Mouse (Mus musculus) lung, embryonic 15.5 days (tissue): ENCODE data around the gene Plekha6. TPM values are rescaled to one million over a fixed set of nuclear protein-coding genes. Genes with fewer than 3 reads are reported as not detected.

Experiments
- ATAC-seq: fragments of 200-750 bp; cut with Nextera tagmentation; 2 replicates; pipeline ENCODE4 v1.8.0; 2017; ENCODE audit warnings: moderate number of reproducible peaks, borderline replicate concordance; ENCODE audit not compliant: low FRiP score, low TSS enrichment; ENCODE audit errors: extremely low read depth
- H3K27ac ChIP-seq: fragments of 300-500 bp; sonication (generic); 2 replicates; pipeline ENCODE4 v1.5.1; 2015; ENCODE audit warnings: moderate library complexity, mild to moderate bottlenecking, inconsistent platforms
- H3K27me3 ChIP-seq: fragments of 300-500 bp; sonication (generic); 2 replicates; pipeline ENCODE4 v1.6.1; 2015; ENCODE audit warnings: inconsistent platforms
- H3K36me3 ChIP-seq: fragments of 300-500 bp; sonication (generic); 2 replicates; pipeline ENCODE4 v1.6.1; 2015; ENCODE audit warnings: inconsistent platforms
- H3K4me1 ChIP-seq: fragments of 300-500 bp; sonication (generic); 2 replicates; pipeline ENCODE4 v1.6.1; 2015; ENCODE audit warnings: inconsistent platforms
- H3K4me2 ChIP-seq: fragments of 300-500 bp; sonication (generic); 2 replicates; pipeline ENCODE4 v1.6.1; 2015; ENCODE audit warnings: inconsistent platforms, mild to moderate bottlenecking, moderate library complexity
- H3K4me3 ChIP-seq: fragments of 300-500 bp; sonication (generic); 2 replicates; pipeline ENCODE4 v1.5.1; 2015; ENCODE audit warnings: mild to moderate bottlenecking, inconsistent platforms
- H3K9ac ChIP-seq: fragments of 300-500 bp; sonication (generic); 2 replicates; pipeline ENCODE4 v1.6.1; 2015; ENCODE audit warnings: inconsistent platforms
- H3K9me3 ChIP-seq: fragments of 300-500 bp; sonication (generic); 2 replicates; pipeline ENCODE4 v1.6.1; 2016; ENCODE audit warnings: inconsistent platforms
- WGBS: fragments of 180-500 bp; shearing (Covaris S2); methylation state at CpG from one replicate; pipeline ENCODE4 v1.1.7; 2015; 5-methylcytosine and 5-hydroxymethylcytosine counted together
- polyA plus RNA-seq: library from polyadenylated mRNA; unstranded; fragments of >200 nt; fragmentation: Nextera tagmentation; extraction: Ambion mirVana; gene quantifications from 2 replicates; pipeline ENCODE4 v1.2.1, GENCODE M21; 2015

Gene Plekha6
- polyA plus RNA-seq, 1 experiment from 2014 or later = 7.6 TPM

DNA sequence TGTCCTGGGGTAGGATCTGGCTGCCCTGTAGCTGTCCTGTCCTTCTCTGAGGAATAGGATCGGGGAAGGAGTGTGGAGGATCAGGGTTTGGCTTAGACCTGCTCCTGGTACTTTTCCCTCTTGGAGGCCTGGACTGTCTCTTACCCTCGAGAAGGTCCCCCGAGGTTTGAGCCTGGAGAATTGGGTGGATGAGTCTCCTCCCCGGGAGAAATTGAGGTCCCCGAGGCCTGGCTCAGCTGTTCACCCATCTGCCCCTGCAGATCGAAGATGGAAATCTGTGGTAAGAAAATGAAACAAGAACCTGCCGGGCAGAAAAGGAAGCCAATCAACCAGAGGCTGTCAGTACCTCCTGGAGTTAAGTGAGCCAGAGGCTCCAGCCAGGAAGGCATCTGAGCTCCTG, 45.5 kb downstream of the Plekha6 start:
- H3K4me2 ChIP-seq = no peak overlapping the region
- no peak overlapping the region for H3K9ac ChIP-seq
- WGBS = 54% methylated on average over 7 of the region's 7 CpGs
- no peak overlapping the region for H3K27ac ChIP-seq
- H3K4me3 ChIP-seq = no peak overlapping the region
- no peaks in the 10 kb centered on the region for H3K36me3 ChIP-seq
- peaks cover 8% of the 10 kb centered on the region for H3K4me1 ChIP-seq
- no peaks in the 10 kb centered on the region for H3K9me3 ChIP-seq
- no peak for ATAC-seq
- 0 out of 2 replicates have a peak, but pooled peaks cover 5% of the 10 kb centered on the region for H3K27me3 ChIP-seq

DNA sequence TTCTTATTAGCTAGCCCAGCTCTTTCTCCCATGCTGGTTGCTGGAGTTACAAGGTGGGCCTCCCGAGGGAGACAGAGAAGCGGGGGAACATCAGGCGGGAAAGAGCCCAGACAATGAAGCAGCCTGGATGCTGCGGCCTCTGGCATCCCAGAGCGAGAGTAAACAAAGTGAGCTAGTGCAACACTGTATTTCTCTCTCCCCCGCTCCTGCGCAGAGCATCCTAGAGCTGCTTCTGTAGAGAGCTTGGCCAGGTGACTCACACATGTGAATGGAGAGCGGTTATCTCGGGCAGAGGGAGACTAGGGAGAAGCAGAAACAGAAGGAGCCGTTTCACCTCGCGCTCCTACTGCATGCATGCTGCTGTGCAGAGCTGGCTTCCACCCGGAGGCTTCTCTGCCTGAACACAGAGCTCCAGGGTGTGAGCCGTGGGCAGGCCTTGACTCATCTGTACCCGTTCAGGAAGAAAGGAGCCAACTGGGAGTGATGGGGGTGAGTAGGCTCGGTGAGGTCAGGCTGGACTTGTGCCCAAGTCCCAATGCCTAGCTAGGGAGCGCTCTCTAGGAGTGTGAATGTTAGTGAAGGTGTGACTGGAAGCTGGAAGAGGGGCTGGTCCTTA, 46.0 kb downstream of the Plekha6 start:
- H3K4me3 ChIP-seq = no peak overlapping the region
- H3K27me3 ChIP-seq = peaks cover 5% of the 10 kb centered on the region; the same call in 1 of the 2 replicates
- no peak overlapping the region for H3K9ac ChIP-seq
- no peaks in the 10 kb centered on the region for H3K9me3 ChIP-seq
- peaks cover 4% of the 10 kb centered on the region; the same call in 1 of the 2 replicates for H3K4me1 ChIP-seq
- WGBS = 35% methylated on average over 17 of the region's 17 CpGs
- ATAC-seq = peak; percentile 32; the same call in 1 of the 2 replicates
- H3K4me2 ChIP-seq = no peak overlapping the region
- H3K27ac ChIP-seq = no peak overlapping the region
- H3K36me3 ChIP-seq = no peaks in the 10 kb centered on the region

DNA sequence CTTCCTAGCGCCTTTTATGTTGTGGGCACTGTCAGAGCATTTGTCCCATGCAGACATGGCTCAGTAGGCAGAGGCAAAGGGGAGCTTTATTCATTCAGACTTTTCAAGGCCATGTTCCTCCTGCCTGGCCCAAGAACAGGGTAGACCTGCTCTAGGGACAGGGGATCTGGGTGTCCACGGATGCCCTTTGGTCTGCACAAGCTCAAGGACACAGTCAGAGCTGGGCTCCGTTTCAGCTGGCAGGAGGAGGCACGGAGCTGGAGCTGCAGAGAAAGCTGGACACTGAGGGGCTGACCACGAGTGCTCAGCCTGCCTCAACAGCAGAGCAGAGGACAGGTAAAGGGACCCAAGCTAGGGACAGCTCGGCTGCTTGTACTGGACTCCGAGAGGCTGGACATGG, 46.8 kb downstream of the Plekha6 start:
- ATAC-seq = no peak
- Histone ChIP-seq H3K4me2 (no peak overlapping the region), H3K9me3 (no peaks in the 10 kb centered on the region), H3K4me3 (no peak overlapping the region), H3K36me3 (no peaks in the 10 kb centered on the region), H3K27ac (no peak overlapping the region), H3K4me1 (0 out of 2 replicates have a peak, but pooled peaks cover 4% of the 10 kb centered on the region), H3K27me3 (peaks cover 5% of the 10 kb centered on the region; the same call in 1 of the 2 replicates), H3K9ac (no peak overlapping the region)
- 76% methylated on average over 7 of the region's 7 CpGs for WGBS

DNA sequence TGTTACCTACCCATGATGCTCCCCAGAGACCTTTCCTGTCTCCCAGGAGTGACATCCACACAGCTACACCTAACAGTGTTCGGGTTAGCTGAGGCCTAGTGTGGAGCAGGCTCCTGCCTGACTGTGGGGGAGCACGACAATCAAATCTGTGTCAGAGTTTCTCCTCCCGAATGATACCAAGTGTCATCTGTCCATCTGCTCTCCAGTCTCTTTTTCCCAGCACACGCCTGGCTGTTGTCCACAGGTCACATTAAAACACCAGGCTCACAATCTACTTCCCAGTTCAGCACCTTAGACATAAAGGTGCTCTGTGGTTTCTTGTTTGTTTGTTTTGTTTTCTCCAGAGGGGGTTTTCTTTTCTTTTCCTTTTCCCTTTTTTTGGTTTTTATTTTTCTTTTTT, 48.3 kb downstream of the Plekha6 start:
- no peak overlapping the region for H3K4me2 ChIP-seq
- ATAC-seq = no peak
- 79% methylated on average over 4 of the region's 4 CpGs for WGBS
- no peak overlapping the region for H3K4me3 ChIP-seq
- H3K27ac ChIP-seq = no peak overlapping the region
- no peak overlapping the region for H3K9ac ChIP-seq
- 0 out of 2 replicates have a peak, but pooled peaks cover 4% of the 10 kb centered on the region for H3K4me1 ChIP-seq
- no peaks in the 10 kb centered on the region for H3K36me3 ChIP-seq
- H3K9me3 ChIP-seq = no peaks in the 10 kb centered on the region
- peaks cover 5% of the 10 kb centered on the region; the same call in 1 of the 2 replicates for H3K27me3 ChIP-seq

DNA sequence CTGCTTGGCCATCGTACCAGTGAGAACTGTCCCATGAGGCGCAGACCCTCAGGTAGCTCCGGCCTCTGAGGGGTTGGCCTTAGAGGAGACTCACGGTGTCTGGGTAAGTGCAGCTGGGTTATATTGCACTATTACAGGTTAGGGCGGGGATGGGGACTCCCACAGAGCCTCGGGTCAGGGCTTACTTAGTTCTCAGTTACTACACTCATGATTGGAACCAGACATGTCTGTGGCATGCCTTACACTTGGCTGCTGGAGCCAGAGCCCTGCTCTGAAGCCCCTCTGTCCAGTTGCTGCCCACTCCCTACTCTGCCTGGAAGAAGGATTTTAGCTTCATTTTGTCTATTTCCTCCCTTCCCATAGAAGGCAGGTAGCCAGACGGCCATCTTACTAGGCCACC, 49.1 kb downstream of the Plekha6 start:
- no peak for ATAC-seq
- Histone ChIP-seq H3K4me2 (no peak overlapping the region), H3K9ac (no peak overlapping the region), H3K4me3 (no peak overlapping the region), H3K9me3 (no peaks in the 10 kb centered on the region), H3K27me3 (peaks cover 5% of the 10 kb centered on the region; the same call in 1 of the 2 replicates), H3K4me1 (peaks cover 9% of the 10 kb centered on the region), H3K36me3 (no peaks in the 10 kb centered on the region), H3K27ac (no peak overlapping the region)
- WGBS = 74% methylated on average over 7 of the region's 7 CpGs

DNA sequence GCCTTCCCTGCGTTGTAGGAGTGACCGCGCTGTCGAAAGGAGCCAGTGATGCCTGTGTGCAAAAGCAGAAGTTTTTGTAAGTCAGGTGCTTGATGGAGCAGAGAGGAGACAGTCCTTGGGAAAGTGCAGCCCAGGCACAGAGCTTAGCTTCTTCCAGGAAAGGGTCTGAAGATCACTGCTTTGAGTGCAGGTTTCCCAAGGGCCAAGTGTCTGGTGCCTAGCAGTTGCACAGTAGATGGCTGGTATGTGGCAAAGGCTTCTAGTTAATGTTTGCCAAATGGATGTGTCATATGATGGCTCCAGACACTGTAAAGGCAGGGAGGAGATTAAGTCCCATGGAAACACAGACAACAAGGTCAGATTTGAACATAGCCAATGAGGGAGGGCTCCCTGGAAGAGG, 49.9 kb downstream of the Plekha6 start:
- no peaks in the 10 kb centered on the region for H3K9me3 ChIP-seq
- peaks cover 9% of the 10 kb centered on the region for H3K4me1 ChIP-seq
- no peak overlapping the region for H3K9ac ChIP-seq
- H3K4me2 ChIP-seq = no peak overlapping the region
- H3K27me3 ChIP-seq = peaks cover 5% of the 10 kb centered on the region; the same call in 1 of the 2 replicates
- ATAC-seq = no peak
- no peaks in the 10 kb centered on the region for H3K36me3 ChIP-seq
- no peak overlapping the region for H3K27ac ChIP-seq
- no peak overlapping the region for H3K4me3 ChIP-seq
- WGBS = 90% methylated on average over 4 of the region's 4 CpGs

DNA sequence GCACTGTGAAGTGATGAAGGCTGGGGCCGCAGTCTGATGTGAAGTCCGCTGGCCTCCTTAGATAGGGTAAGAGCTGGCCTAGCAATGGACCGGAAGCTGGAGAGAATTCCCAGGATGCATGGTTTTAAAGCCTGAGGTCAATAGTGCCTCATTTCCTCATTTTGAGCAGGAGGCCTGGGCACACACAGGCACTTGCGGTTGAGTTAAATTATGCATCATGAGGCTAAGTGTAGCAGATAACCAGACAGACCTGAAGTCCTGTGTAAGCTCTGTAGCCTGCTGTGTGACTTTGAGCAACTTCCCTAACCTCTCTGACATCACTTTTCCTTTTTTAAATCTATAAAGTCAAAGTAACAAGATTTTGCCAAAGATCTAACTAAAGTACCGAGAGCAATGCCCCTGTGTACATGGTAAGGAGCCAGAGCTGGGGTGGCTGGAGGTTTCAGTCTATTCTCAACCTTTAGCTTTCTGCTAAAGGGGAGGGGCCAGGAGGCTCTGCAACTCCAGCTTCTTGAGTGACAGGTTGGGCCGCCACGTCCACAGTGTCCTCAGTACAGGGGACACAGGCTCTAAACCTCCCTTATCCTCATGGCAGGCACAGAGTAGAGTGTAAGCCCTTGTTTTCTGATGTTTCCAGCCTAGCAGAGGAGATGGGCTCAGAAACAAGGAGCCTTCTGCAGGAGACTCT, 50.8 kb downstream of the Plekha6 start:
- 63% methylated on average over 7 of the region's 7 CpGs for WGBS
- Histone ChIP-seq H3K4me1 (peaks cover 9% of the 10 kb centered on the region), H3K27ac (no peak overlapping the region), H3K9me3 (no peaks in the 10 kb centered on the region), H3K9ac (no peak overlapping the region), H3K4me3 (no peak overlapping the region), H3K27me3 (no peaks in the 10 kb centered on the region; the same call in 1 of the 2 replicates), H3K4me2 (no peak overlapping the region), H3K36me3 (no peaks in the 10 kb centered on the region)
- no peak for ATAC-seq

DNA sequence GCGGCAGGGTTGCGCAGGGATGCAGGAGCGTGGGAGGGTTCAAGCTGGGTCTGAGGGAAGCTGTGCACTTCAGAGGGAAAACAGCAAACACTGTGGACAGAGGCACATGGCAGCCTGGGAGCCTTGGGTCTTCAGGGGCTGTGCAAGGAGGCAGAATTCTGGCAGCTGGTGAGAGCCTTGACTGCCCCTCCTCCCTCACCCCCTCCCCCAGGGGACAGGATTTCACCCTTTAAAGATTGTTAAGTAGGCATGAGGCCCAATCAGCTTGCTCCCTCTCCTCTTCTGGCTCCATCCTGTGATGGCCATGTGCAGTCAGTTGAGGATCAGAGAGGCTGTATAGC, 51.3 kb downstream of the Plekha6 start:
- no peak overlapping the region for H3K27ac ChIP-seq
- H3K4me1 ChIP-seq = peaks cover 9% of the 10 kb centered on the region
- no peak overlapping the region for H3K4me3 ChIP-seq
- no peaks in the 10 kb centered on the region; the same call in 1 of the 2 replicates for H3K27me3 ChIP-seq
- H3K9me3 ChIP-seq = no peaks in the 10 kb centered on the region
- no peaks in the 10 kb centered on the region for H3K36me3 ChIP-seq
- no peak for ATAC-seq
- H3K4me2 ChIP-seq = no peak overlapping the region
- H3K9ac ChIP-seq = no peak overlapping the region
- WGBS = 67% methylated on average over 3 of the region's 3 CpGs

DNA sequence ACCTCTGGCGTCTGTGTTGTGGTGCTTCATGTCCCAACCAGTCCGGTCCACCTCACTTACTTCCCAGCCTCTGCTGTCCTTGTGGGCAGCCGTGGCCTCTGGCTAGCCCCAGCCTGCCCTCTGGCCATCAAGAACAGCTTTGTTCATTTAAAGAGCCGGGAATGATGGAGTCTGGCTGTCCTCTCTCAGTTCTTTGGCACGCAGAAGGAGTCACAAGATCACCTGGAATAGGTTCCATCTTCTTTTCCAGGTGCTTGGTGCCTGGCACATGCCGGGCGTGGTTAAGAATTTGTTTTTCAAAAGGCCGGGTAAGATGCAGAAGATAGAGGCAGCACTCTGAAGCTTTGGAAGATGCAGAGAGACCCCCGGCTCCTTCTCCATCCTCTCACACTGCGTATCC, 51.7 kb downstream of the Plekha6 start:
- Histone ChIP-seq H3K27me3 (no peaks in the 10 kb centered on the region; the same call in 1 of the 2 replicates), H3K4me2 (no peak overlapping the region), H3K36me3 (no peaks in the 10 kb centered on the region), H3K4me1 (peaks cover 9% of the 10 kb centered on the region), H3K9ac (no peak overlapping the region), H3K4me3 (no peak overlapping the region), H3K9me3 (no peaks in the 10 kb centered on the region), H3K27ac (no peak overlapping the region)
- ATAC-seq = no peak
- 66% methylated on average over 10 of the region's 10 CpGs for WGBS

DNA sequence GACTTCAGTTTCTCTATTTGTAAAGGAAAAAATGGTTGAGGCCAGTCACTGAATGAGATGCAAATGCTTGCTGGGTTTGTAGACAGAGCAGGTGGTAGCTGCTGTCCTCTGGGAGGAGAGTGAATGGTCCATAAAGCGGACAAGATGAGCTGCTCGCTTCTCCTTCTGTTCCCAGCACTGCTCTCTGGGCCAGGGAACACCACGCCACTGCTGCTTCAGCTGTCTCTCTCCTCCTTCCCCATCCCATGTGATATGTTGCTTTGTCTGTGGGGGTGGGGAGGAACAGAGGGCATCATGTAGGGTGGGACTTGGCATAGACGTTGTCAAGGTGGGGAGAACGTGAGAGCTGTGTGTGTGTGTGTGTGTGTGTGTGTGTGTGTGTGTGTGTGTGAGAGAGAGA, 53.0 kb downstream of the Plekha6 start:
- WGBS = 59% methylated on average over 5 of the region's 5 CpGs
- Histone ChIP-seq H3K4me3 (no peak overlapping the region), H3K9me3 (no peaks in the 10 kb centered on the region), H3K4me2 (no peak overlapping the region), H3K4me1 (peaks cover 9% of the 10 kb centered on the region), H3K27ac (no peak overlapping the region), H3K27me3 (no peaks in the 10 kb centered on the region; the same call in 1 of the 2 replicates), H3K36me3 (no peaks in the 10 kb centered on the region), H3K9ac (no peak overlapping the region)
- ATAC-seq = no peak

DNA sequence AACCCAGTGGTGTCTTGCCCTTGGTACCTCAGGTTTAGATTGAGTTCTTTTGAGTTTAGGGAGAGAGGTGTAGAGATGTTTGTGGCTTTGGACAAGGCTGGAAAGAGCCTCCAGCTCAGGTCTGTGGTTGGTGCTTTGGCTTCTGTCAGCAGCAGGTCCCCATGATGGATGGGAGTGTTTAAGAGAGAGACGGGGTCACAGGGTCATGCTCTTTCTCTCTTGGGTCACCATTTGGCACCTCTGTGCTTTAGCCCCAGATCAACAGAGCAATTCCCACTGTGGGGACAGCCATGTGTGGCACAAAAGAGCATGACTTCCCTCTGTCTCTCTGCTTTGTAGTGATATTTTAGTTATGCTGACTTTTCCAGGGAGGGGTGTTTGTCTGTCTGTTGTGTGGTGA, 55.1 kb downstream of the Plekha6 start:
- ATAC-seq = no peak
- H3K9me3 ChIP-seq = no peaks in the 10 kb centered on the region

DNA sequence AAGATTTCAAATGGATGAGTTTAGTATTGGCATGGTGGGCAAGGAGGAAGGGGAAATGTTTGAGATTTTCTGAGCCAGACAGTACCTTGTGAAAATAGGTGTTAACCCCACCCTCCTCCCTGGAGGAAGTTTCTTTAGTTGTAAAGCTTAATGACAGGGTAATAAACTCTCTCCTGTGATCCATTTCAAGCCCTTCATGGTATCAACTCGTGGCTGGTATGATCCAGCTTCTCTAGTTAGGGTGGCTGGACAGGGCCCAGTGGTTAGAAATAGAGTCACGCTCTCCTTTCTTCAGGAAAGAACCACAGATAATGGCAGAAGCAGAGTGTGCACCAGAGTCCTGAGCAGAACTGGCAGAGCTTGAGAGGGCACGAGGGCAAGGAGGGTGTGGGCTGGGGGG, 57.4 kb downstream of the Plekha6 start:
- H3K27me3 ChIP-seq = no peaks in the 10 kb centered on the region
- H3K9me3 ChIP-seq = no peaks in the 10 kb centered on the region
- H3K4me2 ChIP-seq = no peak overlapping the region
- H3K9ac ChIP-seq = no peak overlapping the region
- ATAC-seq = no peak
- WGBS = 69% methylated on average over 3 of the region's 3 CpGs
- H3K4me3 ChIP-seq = no peak overlapping the region
- H3K4me1 ChIP-seq = peaks cover 14% of the 10 kb centered on the region
- no peaks in the 10 kb centered on the region for H3K36me3 ChIP-seq
- H3K27ac ChIP-seq = no peak overlapping the region

More for the DNA sequence above, 55.1 kb downstream of the Plekha6 start:
- WGBS = 42% methylated on average over 1 of the region's 1 CpGs
- peaks cover 13% of the 10 kb centered on the region for H3K4me1 ChIP-seq
- H3K4me3 ChIP-seq = no peak overlapping the region
- H3K9ac ChIP-seq = no peak overlapping the region
- H3K36me3 ChIP-seq = no peaks in the 10 kb centered on the region
- H3K27me3 ChIP-seq = no peaks in the 10 kb centered on the region; the same call in 1 of the 2 replicates
- H3K4me2 ChIP-seq = no peak overlapping the region
- no peak overlapping the region for H3K27ac ChIP-seq
